Mouse (Mus musculus): ENCODE data around the gene Pdcd2. TPM values are rescaled to one million over a fixed set of nuclear protein-coding genes. Genes with fewer than 3 reads are reported as not detected.

The Pdcd2 gene
- total RNA-seq, 2 experiments from 2014 or later: 34.3 to 40.0 TPM

DNA sequence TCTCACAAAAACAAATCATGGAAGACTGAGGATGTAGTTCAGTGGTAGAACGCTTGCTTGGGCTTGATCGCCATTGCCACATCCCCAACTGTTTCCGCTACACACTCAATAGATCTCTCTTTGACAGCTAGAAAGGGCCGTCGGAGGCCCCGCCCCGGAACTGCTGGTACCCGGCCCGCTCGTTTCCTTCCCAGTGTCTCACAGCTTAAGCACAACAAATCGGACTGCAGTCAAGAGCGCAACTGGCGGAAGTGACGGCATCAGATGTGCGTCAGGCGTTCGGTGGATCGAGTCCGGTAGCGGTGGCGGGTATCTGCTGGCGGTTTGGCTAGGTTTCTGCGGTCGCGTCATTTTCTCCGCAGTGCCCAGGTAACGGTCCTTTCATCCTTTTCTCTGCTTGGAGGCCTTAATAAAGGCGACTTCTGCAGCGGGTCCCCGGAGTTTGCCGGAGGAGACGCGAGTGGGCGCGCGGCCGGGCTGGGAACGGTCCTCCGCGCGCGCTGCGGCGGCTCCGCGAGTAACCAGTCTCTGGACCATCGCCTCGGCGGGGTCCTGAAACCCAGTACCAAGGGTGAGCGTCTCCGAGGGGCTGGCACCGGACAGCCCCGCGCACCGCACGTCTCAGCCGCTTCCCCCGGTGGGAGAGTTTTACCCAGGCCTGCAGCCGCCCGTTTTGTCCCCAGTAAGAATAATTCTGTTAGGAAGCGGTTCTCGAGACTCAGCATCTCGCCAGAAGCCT, 27.3 kb downstream of the Pdcd2 start, which contains the start of the genes Psmb1 and Tbp:
Gene Psmb1, minus strand, starts transcription at position 96 of the 739 bp plus-strand sequence.
Gene Tbp, plus strand, starts transcription at position 233 of the 739 bp plus-strand sequence.
- DNase-seq (ENCODE audit: low spot score in 2 of 2): peak; percentile 84 to 93

DNA sequence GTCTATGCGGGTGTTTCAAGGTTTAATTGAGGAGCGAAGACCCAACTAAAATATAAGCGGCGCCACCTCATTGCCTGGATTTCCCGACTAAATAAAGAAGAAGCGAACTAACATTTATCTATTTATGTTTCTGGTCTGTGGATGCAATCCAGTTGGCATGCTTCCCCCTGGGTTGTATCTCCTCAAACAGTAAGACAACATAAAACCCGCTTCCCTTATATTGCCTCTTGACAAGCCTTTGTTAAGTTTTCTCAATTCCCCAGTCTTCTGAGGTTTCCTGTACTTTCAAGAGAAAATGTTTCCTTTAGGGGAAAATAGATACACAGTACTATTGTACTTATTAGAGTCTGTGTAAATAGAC, 28.4 kb downstream of the Pdcd2 start:
- DNase-seq (ENCODE audit: low spot score in 2 of 2): no peak

DNA sequence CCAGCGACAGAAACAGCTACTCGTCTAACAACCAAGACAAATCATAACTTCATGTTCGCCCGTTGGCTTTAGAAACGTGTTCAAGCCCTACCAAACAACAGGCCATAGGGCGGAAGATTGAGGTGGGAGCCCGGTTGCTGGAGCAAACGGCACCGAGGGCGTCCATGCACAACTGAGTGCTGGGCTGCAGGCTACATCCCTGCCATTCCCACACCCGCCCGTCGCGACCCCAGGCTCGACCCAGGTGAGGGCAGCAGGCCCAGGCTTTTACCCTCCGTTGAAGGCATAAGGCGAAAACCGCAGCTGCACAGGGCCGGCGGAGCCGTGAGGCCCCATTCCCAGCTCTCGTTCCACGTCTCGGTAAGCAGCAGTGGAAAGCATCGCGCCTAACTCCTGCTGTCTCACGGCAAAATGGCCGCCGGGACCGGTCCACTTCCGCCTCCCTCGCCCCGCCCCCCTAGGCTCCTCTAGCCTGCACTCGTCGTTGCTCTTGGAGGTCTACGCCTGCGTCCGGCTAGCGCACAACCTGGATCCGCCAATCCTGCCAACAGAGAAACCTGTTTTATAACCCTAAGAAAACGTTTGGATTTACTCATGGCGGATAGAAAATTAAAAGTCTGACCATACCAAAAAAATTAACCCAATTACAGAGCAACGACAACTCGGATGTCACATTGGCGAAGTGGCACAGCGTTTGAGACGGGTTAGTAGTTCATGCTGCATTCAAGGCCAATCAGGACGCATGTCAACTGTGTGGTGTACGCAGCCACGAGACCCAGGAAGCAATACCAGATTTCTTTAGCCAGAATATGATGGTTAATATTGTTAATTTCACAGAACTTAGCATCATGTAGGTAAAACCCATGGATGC, 29.0 kb downstream of the Pdcd2 start:
- peak; percentile 85 to 92 for DNase-seq (ENCODE audit: low spot score in 2 of 2)

DNA sequence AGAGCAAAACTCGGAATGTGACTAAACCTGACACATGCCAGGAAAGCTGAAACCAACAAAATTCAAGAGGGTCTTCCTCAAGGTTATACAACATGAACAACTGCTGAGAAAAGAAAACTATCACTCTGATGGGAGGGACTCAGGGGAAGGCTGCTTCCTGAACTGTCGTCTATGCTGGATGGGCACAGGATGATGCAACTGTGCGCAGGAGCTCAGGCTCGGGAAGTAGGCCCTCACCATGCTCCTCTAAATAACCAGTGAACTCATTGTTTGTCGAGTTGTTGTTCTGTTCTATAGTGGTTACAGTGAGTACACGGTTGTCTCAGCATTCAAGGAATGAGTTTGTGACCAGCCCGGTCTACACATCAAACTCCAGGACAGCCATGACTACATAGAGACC, 36.6 kb downstream of the Pdcd2 start:
- DNase-seq (ENCODE audit: low spot score in 2 of 2): no peak

DNA sequence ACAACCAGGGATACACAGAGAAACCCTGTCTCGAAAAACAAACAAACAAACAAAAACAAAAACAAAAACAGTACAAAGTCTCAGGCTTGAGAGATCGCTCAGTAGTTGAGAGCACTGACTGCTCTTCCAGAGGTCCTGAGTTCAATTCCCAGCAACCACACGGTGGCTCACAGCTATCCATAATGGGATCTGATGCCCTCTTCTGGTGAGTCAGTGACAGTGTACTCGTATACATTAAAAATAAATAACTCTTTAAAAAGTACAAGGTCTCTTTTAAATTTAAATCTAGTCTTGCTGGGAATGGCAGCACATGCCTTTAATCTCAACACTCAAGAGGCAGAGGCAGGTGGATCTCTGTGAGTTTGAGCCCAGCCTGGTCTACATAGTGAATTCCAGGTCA, 54.4 kb downstream of the Pdcd2 start:
- DNase-seq (ENCODE audit: low spot score in 2 of 2): no peak

Other genes with a start within 250 kb of the Pdcd2 start
- gene Dll1, start 150.4 kb downstream of the Pdcd2 start, total RNA-seq (2021): 10 to 100 TPM in 1 of 2 experiments, 1 to 10 TPM in 1; 6.6 to 15.7 TPM
- 10 to 100 TPM; 19.2 to 23.6 TPM for gene Fam120b, start 131.1 kb downstream of the Pdcd2 start, total RNA-seq (2021)
- 100 to 1,000 TPM; 174 to 182 TPM for gene Psmb1, start 27.6 kb downstream of the Pdcd2 start, total RNA-seq (2021)
- gene Tbp, start 27.4 kb downstream of the Pdcd2 start, total RNA-seq (2021): 10 to 100 TPM; 44.1 to 45.5 TPM
- gene Prdm9, start 37.1 kb upstream of the Pdcd2 start, total RNA-seq (2021): 1 to 10 TPM; 5.1 to 6.5 TPM
- gene Chd1, start 177.7 kb upstream of the Pdcd2 start, total RNA-seq (2021): 10 to 100 TPM; 39.4 TPM